Mouse (Mus musculus): ENCODE measurements at regions not wholly inside any gene's neighbourhood (a gene's known extent, or its start where the extent isn't known, plus 50 kb on each side); places are given as distances from the start of the nearest gene placed in this dataset.

DNA sequence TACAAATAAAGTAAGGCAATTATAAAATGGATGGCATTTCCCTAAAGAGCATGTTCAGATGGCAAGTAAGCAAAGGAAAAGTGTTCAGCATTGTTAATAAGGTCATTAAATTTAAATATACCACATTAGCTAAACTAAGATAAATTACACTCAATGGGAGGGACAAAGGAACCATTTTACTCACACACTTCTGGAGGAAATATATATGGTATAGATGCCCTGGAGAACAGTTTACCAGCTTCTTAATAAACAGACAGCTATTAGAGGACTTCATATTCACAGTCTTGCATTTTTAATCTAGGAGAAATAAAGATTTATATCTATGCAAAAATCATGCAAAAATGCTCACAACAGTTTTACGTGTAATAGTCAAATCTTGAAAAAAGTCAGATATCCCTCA, 183.8 kb downstream of the Dthd1 start:
- DNase-seq (ENCODE audit: low spot score in 2 of 2) = no peak

DNA sequence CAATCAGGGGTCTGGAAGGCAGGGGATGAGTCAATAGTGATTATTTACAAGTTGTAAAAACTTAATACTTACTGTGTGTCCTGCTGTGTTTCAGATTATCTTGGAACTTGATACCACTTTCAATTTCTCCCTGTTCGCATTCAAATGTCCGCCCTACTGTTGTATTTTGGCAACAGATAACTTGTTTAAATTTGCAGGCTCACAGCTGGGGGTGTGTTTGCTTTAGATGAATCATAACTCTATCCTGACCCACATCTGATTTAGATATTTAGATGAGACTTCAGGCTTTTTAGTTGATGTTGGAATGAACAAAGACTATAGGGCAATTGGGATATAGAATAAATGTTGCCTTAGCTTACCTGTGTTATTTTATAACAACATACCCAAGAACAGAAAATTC, 220.8 kb downstream of the Dthd1 start:
- DNase-seq (ENCODE audit: low spot score in 2 of 2) = no peak

DNA sequence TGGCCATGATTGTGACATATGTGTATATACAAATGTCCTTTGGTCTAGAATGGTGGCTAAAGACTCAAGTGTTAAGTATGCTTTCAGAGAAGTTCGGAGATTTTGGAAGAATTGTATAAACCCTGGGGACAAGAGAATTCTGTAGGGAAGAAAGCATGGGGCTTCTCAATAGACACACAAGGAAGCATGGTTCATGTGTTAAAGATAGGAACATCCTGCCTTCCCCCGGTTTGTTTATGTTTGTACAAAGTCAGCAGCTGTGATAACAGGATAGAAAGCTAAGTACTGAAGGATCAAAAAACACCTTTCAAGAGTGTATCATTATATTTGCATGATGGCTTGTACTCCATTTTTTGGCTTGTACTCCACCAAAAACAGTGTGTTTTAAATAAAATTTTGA, 232.1 kb downstream of the Dthd1 start:
- DNase-seq (ENCODE audit: low spot score in 2 of 2) = no peak

DNA sequence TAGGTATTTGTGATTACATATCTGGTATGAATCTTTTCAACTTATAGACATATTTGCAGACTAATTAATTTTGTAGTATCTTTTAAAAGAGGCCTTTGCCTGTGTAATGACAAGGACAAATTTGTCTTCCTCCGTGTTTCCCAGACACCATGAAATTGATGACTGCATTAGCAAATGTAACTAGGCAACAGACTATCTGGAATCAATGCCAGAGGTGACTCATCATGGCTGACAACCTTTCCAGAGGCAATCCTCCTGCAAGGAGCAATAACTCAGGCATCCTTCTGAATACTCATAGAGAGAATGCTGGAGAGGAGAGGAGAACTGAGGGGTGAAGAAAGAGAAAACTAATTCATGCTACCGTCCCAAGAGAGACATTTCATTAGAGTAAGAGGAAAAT, 249.7 kb downstream of the Dthd1 start:
- DNase-seq (ENCODE audit: low spot score in 2 of 2) = no peak

DNA sequence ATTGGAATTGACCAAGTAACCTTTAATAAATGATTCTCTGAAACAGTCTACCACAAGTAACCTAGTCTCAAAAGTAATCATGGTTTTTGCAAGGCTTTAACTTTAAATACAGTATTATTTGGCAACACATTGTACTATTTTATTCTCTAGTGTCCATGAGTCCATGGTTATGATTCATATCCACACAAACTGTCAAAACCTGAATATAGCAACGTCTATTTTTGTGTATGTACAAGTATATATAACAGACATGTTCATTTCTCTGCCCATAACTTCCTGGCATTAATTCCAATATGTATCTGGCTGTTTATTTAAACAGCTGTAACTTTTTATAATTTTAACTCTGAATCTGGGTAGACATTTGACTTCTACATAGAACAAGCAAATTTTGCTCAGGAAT, 253.2 kb downstream of the Dthd1 start:
- no peak for DNase-seq (ENCODE audit: low spot score in 2 of 2)

DNA sequence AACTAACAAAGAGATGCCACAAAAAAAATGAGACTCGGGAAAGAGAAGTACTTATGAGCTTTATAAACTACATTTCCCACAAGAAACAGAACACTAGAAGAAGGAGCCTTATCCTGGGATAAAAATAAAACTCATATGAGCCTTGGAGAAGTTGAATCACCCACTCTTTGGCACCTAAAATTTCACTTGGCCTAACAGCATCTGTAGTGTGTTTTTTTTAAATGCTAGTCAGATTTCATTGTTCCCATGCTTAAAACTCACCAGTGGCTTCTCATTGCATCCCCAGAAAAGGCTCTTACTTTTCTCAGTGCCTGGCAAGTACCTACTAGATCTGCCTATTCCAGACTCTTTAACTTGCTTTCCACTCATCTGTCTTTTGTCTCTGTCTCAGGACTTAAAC, 284.5 kb downstream of the Dthd1 start:
- DNase-seq (ENCODE audit: low spot score in 2 of 2) = no peak

DNA sequence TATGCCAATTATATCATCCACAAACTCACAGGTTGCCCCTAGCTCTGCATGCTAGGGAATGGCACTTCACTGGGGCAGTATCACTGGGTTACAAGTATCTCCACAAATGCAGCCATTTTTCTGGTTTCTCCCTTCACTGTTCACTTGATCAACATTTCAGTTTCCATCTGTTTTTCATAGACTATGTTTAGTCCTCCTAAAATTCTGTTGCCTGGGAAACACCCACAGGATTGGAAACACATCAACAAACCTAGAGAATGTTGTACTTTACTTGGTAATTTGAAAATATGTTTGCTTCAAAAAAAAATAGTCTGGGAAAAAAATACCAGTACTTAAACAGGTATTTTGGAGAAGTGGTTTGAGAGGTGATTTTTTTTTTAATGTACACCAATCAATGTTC, 318.9 kb downstream of the Dthd1 start:
- DNase-seq (ENCODE audit: low spot score in 2 of 2) = no peak

DNA sequence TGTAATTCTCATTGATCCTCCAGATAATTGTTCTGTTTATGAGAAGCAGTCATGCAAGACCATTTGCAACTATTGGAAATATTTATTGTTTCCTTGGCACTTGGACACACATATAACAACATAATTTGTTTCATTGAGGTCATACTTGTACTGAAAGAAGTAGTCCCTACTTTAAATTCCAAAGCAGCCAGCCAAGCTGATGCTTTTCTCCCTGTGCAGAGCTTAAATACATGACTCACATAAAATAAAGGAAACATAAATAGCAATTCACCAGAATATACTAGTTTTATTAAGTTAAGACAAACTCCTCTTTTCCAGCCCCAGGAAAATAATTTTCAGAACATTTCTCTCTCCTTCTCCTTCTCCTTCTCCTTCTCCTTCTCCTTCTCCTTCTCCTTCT, 324.3 kb downstream of the Dthd1 start:
- no peak for DNase-seq (ENCODE audit: low spot score in 2 of 2)

DNA sequence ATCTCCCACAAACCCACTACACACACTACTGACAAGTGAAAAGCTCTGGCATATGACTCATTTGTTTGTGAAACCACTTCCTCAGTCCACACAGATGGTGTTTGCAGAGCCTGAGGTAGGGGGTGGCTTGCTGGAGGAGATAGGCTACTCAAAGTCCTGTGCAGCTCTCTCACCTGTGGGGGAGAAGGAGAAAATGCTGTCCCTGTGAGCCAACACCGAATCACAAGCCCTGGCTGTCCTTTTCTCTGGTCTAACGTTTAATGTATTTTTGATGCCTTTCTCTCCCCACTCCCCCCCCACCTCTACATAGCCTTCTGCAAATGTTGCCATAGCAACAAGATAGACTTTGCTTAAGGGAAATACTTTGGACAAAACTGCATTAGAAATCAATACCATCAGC, 356.1 kb downstream of the Dthd1 start:
- DNase-seq (ENCODE audit: low spot score in 2 of 2) = peak; percentile 8 to 9

DNA sequence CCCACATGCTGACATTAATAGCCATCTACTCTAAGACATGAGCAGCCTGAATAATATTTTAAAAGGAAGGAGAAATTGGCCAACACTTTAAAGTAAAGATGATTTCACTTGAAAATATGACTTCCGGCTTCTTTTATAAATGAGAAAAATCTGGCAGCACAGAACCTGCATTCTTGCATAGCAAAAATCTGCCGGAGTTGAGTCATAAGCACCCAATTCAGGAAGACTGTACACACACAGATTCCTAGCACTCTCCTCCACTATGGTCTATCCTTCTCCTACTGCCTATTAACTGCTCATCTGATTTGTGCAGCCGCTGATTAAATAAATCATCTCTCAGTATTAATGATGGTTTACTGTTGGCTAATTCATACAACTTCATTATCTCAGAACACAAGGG, 356.9 kb downstream of the Dthd1 start:
- DNase-seq (ENCODE audit: low spot score in 2 of 2) = no peak

DNA sequence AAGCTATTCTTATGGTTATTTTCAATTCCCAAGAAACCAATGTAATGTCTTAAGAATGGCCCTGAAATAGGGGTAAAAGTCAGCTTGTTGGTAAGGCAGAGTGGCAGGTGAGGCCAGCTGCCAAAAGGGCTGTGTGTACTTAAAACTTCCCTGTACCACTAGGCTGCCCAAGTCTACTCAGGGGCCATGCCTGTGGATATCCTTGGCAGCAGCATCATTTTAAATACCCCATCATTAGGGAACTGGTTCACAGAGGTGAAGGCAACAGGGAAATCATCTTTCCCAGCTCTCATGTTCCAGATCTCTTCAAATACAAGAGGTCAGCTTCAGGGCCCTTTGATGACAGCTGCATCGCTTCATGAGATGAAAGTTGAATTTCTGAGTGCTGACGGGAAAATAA, 399.8 kb downstream of the Dthd1 start:
- DNase-seq (ENCODE audit: low spot score in 2 of 2) = no peak

DNA sequence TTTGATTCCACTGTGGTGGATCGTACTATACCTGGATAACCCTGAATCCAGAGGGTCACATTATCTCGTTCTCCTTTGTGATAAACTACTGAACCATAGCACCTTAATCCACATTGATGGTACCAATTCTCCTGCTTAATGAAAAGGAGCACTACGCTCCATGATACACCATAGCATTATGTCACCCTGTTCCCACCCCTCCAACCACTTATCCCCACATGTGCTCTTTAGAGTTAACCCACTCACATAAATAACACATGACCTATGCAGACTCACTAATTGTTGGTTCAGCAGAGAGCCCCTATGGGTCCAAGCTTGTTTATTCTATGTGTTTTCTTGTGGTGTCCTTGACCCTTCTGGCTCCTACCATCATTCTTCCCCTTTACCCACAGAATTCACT, 405.8 kb downstream of the Dthd1 start:
- DNase-seq (ENCODE audit: low spot score in 2 of 2) = no peak

DNA sequence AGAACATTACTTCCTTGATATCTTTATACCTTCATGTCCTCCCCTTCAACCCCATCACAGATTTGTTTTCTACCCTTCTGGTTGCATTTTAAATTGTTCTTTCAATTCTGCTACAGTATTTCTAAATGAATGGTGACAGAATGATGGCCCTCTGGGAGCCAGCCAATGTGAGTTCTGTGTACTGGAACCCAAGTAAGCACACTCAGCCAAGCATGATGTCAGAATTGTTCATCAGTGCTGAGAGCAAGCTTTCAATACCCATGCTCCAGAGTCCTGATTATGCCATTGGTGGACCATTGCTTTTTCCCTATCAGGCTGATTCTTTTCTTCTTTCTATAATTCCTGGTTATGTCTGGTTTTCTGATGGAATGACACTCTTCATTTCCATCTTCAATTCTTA, 386.3 kb upstream of the Nwd2 start:
- no peak for DNase-seq (ENCODE audit: low spot score in 2 of 2)
